Mouse (Mus musculus): Measurements from ENCODE around the gene Ifi35. TPM values are rescaled to one million over a fixed set of nuclear protein-coding genes. Genes with fewer than 3 reads are reported as not detected.
"Not testable (repeated sequence)": the region's sequence is repeated elsewhere in the genome, so short reads cannot be mapped to it uniquely, and the experiment has no call there.

Ifi35 gene
- 10 to 100 TPM; 30.0 to 30.3 TPM for total RNA-seq (2021)
- long read RNA-seq, experiment 1, transcript Ifi35-201 (7 exons, 1,362 nt), result major isoform, 33 of 41 reads
- long read RNA-seq, experiment 1, partial matches to known transcripts, result 2 of 41 reads
- long read RNA-seq, experiment 1, other reads (novel, unspliced or antisense), result 5 of 41 reads
- long read RNA-seq, experiment 2, transcript Ifi35-201 (7 exons, 1,362 nt), result major isoform, 24 of 31 reads
- long read RNA-seq, experiment 2, partial matches to known transcripts, result 1 of 31 reads
- long read RNA-seq, experiment 2, other reads (novel, unspliced or antisense), result 6 of 31 reads

DNA sequence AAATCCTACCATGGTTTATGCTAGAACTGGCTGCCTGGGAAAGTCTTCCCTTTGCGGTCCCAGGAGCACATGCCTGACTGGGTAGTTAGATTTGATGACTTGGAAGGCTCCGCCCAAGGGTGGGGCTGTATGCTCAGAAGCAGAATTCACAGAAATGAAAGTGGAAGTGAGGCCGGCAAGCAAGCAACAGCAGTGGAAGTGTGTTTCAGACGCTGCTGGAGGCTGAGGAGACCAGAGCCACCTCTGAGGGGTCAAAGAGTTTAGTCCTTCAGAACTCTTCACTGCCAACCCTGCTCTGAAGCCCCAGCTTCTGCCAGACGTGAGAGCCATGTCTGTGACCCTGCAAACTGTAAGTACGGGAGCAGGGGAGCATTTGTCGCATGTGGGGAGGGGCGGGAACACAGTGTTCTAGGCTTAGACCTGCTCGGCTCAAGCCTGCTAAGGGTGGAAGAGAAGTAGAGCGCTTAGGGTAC is at the start of gene Ifi35:
TSS of gene Ifi35 (plus strand) at position 134 of the 473 bp plus-strand sequence.
- no peak for DNase-seq (ENCODE audit: low spot score in 2 of 2)

DNA sequence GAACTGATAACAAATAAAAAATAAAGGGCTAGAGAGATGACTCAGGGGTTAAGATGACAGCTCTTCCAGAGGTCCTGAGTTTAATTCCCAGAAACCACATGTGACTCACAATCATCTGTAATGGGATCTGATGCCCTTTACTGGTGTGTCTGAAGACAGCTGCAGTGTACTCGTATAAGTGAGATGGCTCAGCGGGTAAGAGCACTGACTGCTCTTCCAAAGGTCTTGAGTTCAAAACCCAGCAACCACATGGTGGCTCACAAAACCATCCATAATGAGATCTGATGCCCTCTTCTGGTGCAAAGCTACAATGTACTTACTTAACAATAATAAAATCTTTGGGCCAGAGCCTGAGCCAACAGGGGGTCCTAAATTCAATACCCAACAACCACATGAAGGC is 32.9 kb upstream of the Ifi35 start:
- no peak for DNase-seq (ENCODE audit: low spot score in 2 of 2)

DNA sequence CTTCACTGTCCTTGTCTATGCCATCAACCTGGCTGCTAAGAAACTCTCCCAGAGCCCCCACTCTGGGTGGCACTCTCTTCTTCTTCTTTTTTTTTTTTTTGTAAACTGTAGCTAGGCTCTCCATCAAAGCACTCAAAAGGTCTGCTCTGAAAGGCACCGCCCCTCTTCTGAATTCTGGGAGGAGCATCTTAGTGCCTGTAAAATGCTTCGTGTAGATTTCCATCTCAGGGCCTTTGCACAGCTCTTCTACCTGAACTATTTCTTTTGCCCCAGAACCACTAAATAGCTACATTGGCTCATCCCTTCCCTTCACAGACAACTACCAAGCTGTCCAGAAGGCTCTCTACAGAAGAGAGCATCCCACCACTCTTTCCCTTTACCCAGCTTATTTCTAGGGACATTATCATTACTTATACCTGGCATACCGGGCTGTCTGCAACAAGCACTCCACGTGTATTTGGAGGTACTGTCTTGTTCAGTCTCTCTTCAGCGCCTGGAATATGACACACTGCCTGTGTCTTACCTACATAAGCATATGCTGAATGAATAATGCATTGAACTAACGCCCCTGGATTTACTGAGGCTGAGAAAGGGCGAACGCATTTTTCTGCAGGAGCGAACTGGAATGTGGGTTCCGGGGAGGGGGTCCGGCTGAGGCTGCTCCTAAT is 31.6 kb upstream of the Ifi35 start:
- DNase-seq (ENCODE audit: low spot score in 2 of 2), result no peak

DNA sequence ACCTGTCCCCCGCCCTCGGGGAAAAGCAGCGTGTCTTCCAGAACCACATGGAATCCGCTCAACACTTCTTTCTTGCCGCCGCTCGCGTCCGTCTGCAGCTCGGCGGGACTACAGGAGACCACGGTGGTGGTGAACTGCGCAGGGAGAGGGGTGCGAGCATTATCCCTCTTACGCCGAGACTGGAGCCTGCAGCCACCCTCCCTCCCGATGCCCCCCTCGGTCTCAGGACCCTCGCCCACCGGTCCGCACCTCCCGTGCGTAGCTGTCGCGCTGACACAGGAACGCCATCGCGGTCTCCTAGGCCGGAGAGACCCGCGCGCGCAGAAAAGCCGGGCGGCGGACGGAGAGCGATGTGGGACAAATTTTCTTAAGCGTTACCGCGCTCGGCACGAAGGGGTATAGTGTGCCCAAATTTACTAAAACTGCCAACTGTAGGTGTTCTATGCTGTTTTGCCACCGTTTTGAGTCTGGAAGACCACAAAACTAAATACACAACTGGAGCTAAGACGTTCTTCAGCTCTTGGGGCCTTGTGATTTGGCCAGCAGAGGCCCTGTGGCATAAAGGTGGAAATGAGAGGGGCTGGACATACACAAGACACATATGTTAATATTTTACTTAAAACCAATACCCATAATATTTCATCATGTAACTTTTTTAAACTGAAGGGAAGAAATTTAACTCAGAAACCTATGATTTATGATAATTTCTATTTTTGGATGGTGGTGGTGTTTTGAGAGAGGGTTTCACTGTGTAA is 30.9 kb upstream of the Ifi35 start, which contains the start of gene Aarsd1:
TSS of gene Aarsd1 (minus strand) at position 515 of the 755 bp plus-strand sequence.
- DNase-seq (ENCODE audit: low spot score in 2 of 2), result peak; percentile 72 to 88

DNA sequence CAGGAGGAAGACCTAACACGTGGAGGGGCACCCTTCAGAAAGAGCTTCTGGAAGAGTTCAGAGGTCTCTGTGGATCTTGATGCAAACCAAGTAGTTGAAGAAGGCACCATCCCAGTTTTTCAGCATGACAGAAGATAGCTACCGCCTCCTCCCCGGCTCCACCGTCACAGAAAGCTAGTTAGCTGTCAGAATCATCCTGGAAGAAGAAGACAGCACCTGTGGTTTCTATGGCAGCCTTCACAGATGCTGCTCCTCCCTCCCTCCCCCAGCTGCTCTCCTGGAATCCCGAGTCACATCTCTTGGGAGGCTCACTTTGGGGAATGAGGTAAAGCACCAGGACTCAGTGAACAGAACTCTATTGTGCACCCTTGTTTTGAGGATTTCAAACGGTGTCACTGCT is 29.2 kb upstream of the Ifi35 start:
- no peak for DNase-seq (ENCODE audit: low spot score in 2 of 2)

DNA sequence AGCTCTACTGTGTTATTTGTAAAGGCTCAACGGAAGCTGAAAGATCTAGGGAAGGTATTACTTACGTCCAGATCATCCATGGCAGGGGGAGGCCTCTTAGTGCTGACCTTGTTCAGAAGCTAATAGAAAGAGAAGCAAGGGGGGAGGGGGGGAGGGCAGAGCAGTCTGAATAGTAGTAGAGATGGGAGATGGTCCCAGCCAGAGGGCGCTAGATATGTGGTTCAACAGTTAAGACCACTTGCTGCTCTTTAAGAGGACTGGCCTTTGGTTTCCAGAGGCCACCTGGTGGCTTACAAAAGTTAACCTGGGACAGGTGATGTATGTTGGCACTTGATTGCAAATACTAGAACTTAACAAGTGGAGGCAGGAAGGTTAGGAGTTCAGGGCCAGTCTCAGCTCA is 28.6 kb upstream of the Ifi35 start:
- DNase-seq (ENCODE audit: low spot score in 2 of 2), result no peak

DNA sequence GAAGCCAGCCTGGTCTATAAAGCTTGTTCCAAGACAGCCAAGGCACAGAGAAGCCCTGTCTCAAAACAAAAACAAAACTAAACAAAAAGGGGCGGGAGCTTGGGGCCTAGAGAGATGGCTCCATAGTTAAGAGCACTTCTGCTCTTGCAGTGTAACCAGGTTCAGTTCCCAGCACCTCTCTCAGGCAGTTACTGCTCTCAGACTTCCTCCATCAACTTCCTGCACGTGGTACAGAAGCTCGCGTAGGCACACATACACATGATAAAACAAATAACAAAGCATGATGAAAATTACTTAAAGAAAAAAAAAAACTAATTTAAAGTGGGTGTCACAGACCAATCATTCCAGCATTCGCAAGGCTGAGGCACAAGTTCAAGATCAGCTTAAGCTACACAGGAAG is 28.1 kb upstream of the Ifi35 start:
- DNase-seq (ENCODE audit: low spot score in 2 of 2), result no peak

DNA sequence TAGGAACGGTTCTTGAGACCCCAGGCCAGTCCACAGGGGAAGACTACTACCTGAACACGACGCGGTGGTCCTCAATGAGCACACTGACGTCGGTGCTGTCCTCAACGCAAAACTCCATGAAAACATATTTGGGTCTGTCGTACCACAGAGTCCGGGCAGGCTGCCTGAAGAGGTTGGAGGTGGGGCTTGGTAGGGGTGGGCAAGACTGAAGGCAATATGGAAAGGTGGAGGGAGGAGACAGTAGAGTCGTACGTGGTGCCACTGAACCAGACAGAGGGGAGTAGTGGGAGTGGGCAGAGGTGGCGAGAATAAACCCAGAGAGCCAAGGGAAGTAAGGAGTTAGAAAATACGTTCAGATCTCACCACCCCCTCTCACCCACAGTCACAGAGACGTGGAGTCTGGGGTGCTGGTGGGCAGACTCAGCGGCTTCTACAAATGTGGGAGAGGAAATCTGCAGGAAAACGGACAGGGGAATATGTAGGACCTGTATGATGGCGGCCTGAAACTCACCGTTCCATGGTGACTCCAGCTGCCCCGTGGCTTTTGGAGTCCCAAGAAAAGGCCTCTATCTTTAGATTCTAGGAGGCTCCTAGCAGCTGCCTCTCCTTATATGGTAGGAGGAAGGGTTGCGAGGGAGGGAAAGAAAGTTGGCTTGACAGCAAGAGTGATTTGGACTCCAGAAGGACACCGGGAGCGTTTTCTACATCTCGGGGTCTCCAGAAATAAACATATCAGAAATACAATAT is 23.9 kb upstream of the Ifi35 start, which contains the start of gene Gm27029:
TSS of gene Gm27029 (minus strand) at position 692 of the 747 bp plus-strand sequence.
- DNase-seq (ENCODE audit: low spot score in 2 of 2), result no peak

DNA sequence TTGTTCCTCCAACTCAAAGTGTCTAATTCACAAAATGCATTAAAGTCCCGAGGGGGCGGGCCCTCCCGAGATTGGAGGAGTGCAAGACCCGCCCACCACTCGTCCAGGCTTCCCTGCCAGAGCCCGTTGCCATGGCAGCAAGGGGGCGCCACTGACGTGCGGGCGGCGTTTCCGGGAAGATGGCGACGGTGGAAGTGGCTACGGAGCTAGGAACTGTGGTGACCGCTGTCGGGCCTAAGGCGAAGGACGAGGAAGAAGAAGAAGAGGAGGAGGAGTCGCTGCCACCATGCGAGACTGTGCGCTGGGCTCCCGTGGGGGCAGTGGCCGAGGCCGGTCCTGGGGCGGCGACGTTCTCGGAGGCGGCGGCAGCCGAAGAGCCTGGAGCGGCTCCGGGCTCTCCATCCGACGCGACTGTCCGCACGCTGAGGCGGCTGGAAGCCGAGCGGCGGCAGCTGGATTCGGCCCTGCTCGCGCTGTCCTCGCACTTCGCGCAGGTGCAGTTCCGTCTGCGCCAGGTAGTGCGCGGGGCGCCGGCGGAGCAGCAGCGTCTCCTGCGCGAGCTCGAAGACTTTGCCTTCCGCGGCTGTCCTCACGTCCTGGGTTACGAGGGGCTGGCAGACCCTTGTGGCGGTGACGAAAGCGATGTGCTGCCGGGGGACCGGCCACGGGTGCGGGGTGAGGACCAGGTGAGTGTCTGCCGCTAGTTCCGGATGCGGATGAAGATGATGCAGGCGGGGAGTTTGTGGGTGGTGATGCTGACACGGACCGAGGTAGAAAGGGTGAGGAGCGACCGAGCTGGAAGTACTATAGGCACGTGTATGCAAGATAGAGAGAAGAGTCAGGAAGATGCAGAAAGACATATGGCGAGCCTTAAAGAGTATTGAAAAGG is 23.0 kb upstream of the Ifi35 start, which contains the start of the genes Rundc1 and Ptges3l:
TSS of gene Rundc1 (plus strand) at position 161 of the 889 bp plus-strand sequence.
TSS of gene Ptges3l (minus strand) at position 409 of the 889 bp plus-strand sequence.
- DNase-seq (ENCODE audit: low spot score in 2 of 2), result peak; percentile 98

DNA sequence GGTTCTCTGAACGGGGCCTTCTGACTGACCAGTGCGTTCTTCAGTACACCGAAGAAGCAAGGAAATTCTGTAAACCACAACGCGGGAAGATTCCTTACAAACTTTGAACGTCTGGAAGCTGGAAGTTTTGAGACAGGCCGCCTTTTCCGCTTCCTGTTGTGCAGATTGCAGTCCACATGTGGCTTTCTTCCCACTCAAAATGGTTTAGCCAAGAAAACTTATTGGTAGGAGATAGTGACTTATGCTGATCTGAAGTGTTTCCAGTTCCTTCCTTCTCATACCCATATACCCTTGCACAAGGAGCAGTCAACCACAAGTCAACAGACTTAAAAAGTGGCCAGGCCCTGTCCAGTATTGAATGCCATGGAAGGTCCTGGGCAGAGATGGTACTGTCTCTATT is 22.0 kb upstream of the Ifi35 start:
- no peak for DNase-seq (ENCODE audit: low spot score in 2 of 2)

DNA sequence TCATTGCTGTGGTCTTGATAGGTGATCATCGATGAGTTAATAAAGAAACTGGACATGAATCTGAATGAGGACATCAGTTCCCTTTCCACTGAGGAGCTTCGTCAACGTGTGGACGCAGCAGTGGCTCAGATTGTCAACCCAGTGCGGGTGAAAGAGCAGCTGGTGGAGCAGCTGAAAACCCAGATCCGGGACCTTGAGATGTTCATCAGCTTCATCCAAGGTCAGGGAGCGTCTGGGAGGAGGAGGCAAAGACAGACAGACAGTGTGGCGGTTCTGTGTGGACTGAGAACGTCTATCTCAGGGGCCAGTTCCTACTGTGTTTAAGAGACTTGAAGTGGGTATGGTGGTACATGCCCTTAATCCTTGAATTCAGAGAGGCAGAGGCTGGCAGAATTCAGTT is 16.9 kb upstream of the Ifi35 start:
- no peak for DNase-seq (ENCODE audit: low spot score in 2 of 2)

DNA sequence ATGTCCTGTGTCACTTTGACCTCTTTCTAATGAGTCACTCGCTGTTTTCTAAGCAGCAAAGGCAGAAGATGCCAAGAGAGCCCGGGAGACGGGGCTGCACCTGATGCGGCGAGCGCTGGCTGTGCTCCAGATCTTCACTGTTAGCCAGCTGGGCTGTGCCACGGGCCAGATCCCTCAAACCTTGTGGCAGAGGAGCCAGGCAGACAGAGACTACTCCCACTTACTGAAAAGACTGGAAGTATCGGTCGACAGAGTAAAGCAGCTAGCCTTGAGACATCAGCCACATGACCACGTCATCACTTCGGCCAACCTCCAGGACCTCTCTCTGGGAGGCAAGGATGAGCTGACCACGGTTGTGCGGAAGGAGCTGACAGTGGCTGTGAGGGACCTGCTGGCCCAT is 14.8 kb upstream of the Ifi35 start:
- DNase-seq (ENCODE audit: low spot score in 2 of 2), result no peak

DNA sequence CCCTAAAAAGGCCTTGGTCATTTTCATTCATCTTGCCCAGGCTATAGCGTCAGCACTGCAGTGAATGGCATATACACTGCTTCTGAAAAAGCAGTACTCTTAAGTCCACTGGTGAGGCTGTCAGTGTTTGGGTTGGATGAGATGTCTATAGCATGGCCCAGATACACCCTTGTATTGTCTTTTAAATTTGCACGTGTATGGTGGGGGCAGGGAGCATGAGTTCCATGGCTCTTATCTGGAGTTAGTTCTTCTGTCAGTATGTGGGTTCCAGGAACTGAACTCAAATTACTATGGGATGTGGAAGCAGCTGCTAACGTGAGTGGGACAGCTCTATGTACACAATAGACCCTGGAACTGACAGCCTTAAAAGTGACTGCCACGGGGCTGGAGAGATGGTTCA is 12.4 kb upstream of the Ifi35 start:
- no peak for DNase-seq (ENCODE audit: low spot score in 2 of 2)

DNA sequence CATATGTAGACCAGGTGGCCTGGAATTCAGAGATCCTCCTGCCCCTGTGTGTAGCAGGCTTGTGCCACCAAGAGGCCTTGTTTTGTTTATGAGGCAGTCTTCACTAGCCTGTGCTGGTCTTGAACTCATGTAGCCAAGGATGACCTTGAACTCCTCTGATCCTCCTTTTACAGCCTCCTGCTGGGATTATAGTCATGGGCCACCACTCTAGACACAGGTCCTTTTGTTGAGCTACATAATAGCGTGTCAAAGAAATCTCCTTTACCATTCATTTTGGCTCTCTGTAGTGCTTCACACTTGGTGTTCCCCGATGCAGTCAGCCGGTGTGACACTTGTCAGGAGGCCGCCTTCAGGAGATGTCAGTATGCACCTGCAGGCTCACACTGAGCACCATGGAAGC is 11.3 kb upstream of the Ifi35 start:
- DNase-seq (ENCODE audit: low spot score in 2 of 2), result no peak

DNA sequence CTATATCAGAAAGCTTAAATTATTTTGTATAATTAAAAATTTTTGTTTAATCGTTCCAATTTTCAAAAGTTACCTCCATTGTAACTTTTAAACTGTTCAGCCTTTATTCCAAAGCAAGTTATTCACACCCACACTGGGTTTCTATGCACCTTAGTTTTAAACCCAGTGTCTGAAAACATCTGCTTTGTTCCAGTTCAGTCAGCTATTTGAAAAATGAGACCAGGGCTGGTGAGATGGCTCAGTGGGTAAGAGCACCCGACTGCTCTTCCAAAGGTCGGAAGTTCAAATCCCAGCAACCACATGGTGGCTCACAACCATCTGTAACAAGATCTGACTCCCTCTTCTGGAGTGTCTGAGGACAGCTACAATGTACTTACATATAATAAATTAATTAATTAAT is 10.2 kb upstream of the Ifi35 start:
- DNase-seq (ENCODE audit: low spot score in 2 of 2), result not testable (repeated sequence)

DNA sequence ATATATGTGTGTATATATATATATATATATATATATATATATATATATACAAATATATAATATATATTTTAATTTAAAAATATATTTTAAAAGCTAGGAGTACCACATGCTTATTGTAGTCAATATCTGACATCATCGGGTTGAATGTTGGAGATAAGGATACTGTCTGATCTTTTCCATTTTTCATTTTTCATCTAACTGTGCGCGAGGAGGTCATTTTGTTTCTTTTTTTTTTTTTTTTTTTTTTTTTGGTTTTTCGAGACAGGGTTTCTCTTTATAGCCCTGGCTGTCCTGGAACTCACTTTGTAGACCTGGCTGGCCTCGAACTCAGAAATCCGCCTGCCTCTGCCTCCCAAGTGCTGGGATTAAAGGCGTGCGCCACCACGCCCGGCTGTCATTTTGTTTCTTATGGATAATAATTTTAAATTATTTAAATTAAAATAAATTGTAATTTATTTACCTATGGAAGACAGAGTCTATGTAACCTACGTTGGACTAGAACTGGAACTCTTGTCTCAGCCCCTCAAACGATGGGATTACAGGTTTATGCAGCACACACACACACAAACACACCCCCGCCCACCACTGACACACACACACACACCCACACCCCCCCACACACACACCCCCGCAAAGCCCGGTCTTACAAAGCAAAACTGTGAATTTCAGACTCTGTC is 6.6 kb upstream of the Ifi35 start:
- not testable (repeated sequence) for DNase-seq (ENCODE audit: low spot score in 2 of 2)

DNA sequence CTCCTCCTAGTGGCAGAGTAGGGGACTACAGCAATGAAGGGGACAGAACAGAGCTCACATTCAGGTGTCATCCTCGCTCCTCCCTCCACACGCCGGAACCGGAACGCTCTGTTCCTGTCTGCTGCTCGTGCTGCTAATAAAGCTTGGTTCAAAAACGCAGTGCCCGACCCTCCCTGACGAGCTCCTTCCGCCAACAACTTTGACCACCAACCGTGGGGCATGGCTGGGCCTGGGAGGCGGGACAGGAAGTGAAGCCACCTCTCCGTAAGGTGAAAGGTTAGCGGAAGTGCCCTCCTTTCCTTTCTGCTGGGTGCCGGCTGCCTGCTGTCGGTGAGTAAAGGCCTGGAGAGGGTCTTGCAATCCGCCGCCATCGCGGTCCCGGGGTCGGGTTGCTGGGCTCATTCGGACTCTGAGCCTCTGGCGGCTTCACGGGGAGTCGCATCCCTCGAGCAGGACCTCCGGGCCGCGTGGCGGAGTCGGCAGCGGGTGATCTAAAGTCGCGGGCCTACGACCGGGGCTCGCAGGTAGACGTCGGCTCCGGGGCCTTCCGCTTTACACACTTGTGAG is 6.0 kb upstream of the Ifi35 start, which contains the start of gene Rpl27:
TSS of gene Rpl27 (plus strand) at position 172 of the 567 bp plus-strand sequence.
- peak; percentile 65 to 94 for DNase-seq (ENCODE audit: low spot score in 2 of 2)

DNA sequence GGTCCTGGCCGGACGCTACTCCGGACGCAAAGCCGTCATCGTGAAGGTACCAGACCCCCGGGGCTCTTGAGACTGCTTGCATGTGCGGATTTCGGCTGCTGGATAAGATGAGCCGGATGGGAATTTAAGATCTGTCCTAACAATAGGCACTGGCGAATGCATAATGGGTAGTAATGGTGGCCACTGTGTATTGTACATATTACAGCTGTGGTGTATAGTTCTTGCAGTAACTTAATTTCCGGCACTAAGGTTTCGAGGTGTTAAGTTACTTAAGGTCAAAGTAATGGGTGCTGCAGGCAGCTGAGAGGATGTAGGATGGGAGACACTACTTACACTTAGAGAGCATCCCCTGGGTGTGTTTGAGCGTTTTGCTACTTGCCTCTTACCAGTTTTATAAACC is 5.4 kb upstream of the Ifi35 start:
- no peak for DNase-seq (ENCODE audit: low spot score in 2 of 2)

DNA sequence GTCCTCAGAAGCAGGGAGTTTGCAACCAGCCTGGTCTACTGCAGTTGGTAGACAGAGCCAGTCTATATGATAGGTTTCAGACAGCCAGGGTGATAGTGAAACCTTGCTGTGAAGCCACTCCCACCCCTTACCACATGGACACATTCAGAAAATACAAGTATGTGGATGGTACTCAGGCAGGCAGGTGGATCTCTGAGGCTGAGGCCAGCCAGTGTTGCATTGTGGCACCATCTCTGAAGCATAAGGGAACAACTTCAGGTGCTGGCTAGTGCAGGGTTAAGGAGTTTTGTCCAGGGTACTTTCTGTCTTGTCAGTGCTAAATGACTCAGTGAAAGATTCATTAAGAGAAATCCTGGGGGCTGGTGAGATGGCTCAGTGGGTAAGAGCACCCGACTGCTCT is 1.9 kb upstream of the Ifi35 start:
- DNase-seq (ENCODE audit: low spot score in 2 of 2), result no peak
